Mouse (Mus musculus) urinary bladder, adult 2 months (tissue): ENCODE measurements around the gene Pros1. TPM values are rescaled to one million over a fixed set of nuclear protein-coding genes. Genes with fewer than 3 reads are reported as not detected.

Experiments used
- DNase-seq: peaks from one replicate; pipeline ENCODE4 v3.0.0; 2022; ENCODE audit warnings: low spot score
- polyA plus RNA-seq: library from polyadenylated mRNA; depleted of rRNA; stranded (reverse); fragments of >200 nt; gene quantifications from 2 replicates; pipeline ENCODE4 v1.2.3, GENCODE M21; 2012

The Pros1 gene
- polyA plus RNA-seq, 1 experiment: 29.9 TPM

- no peak for DNase-seq
Measured at GRCm38 (mm10) chr16:62860140-62860539, 6.0 kb downstream of the Pros1 start.

DNA sequence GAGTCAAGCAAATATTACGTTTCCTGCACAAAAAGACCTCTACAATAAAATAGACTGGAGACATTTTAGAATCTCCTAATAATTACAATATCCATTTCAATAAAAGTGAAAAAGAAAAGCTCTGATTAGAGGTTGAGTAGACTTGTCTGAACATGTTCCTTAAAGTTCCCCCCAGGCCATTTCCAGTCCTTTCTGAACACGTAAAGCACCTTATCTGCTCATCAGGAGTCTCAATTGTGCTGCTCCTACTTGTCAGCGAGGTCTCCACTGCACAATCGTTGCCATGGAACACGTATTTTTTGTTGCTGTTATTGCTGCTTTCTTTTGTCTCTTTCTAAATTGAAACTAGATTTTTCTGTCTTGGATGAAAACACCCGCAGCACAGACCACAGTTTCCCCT is 7.3 kb downstream of the Pros1 start:
- DNase-seq: no peak

GRCm38 (mm10) chr16:62872688-62873117 is 18.6 kb downstream of the Pros1 start:
- DNase-seq: no peak

GRCm38 (mm10) chr16:62873180-62873579 is 19.1 kb downstream of the Pros1 start:
- no peak for DNase-seq

GRCm38 (mm10) chr16:62874065-62874464 is 20.0 kb downstream of the Pros1 start:
- DNase-seq: no peak

GRCm38 (mm10) chr16:62895824-62896223 is 41.7 kb downstream of the Pros1 start:
- no peak for DNase-seq

- DNase-seq: no peak
Measured at GRCm38 (mm10) chr16:62911364-62911763, 57.3 kb downstream of the Pros1 start.

GRCm38 (mm10) chr16:62912246-62912645 is 58.1 kb downstream of the Pros1 start:
- DNase-seq: no peak

DNA sequence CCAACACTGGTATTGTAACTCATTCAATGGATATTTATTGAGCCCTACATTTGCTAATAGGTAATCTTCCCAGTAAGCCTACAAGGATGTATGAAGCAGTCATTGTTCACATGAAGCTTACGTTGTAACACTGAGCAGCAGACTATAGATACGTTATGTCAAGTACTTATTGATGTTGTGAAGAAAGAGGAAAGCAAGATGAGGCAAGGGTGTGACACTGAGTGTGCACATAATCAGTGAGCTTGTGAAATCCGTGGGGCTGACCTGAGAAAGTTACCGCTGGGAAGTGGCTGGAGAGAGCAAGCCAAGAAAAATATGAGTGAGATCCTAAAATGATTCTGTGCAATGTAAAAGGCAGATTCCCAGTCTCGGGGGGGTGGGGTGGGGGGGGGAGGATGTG is 61.4 kb downstream of the Pros1 start:
- DNase-seq: no peak

DNA sequence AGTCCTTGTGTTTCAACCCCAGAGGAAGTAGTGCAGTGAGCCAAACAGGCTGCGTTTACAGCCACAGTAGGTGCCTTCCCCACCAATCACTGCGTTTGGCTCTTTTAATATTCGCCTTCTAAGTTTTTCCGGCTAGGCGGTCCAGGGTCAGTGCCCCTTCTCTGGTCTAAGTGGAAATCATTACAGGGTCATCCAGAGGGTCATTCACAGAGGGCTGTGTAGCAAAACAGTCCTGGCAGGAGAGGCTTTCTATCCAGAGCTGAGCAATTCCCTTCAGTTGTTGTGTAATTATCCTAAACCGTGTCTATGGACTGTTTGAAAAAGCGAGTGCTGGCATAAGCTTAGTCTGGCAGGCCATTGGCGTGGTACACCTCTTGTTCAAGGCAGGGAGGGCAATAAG is 68.1 kb downstream of the Pros1 start:
- DNase-seq: no peak

GRCm38 (mm10) chr16:62931341-62931740 is 77.2 kb downstream of the Pros1 start:
- no peak for DNase-seq

DNA sequence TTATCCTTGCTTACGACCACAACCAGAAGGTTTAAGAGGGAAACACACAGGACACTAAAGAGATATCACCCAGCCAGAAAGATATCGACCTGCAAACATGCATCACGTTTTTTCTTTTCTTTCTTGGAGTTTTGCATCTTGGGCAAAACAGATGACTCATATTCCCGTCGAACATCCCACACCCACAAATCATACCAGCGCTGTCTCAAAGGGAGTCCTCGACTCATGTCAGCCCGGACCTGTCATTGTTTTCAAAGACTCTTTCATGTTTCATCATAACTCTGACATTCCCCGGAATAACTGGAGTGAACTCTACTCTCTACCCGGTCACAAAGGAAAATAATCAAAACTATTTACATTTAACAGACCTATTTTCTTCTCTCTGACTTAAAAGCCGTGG is 82.2 kb downstream of the Pros1 start:
- no peak for DNase-seq

GRCm38 (mm10) chr16:62940388-62941003 is 86.4 kb downstream of the Pros1 start:
- peak; percentile 32 for DNase-seq

DNA sequence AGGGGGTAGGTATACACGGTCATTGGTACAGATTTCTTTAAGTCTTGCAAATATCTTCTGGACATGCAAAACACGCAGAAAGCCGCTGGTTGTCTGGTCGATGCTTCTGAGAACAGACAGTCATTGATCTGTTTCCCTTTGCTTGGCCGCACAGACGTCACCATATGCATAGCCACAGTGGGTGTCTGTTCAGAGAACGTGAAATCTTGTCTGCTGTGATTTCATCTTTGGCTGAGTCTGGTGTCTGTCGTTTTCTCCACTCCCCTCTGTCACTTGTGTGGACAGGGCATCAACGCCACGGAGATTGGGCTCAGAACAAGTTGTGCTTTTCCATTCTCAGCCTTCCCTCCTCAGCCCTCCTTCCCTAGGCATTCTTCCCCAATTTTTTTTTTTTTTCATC is 87.7 kb downstream of the Pros1 start:
- no peak for DNase-seq

DNA sequence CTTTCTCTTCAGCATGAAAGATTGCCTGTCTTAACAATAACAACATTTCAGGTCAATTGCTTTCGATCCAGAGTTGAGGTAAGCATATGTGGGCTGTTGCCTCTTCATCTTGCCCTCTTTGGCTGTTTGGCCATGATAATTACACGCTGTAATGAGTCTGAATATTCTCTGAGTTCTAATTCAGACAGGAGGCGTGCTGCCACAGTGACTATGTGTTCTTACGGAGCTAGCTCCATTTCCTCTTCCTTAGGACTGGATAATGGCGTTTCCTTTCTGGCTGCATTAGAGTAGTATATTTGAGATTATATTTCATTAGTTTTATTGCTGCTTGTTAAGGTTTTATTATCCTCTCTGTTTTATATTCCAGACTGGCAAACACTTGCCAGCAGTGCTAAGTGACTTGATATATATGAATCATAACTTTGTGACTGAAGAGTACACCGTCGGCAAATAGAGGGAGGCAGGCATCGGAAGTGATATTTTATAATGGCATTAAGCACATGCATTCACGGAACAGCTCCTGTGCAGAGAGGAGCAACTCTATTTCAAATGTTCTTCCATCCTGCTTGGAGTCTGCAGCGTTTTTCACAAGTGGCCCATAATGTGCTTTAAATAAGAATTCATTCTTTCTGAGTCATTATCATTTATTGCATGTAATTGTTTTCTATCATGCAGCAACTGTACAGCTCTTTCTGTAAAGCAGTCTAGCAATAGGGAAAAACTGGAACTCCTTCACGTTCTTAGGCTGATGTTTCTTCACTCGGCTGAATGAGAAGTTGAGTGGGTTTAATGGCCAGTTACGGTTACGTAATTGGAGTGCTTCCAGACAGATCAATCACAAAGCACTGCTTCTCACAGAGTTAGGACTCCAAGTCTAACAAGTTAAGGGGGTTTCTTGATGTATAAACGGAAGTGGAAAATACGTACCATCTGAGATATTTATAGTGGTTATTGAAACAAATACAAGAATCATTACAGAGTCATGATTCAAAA is 88.6 kb downstream of the Pros1 start:
- no peak for DNase-seq

DNA sequence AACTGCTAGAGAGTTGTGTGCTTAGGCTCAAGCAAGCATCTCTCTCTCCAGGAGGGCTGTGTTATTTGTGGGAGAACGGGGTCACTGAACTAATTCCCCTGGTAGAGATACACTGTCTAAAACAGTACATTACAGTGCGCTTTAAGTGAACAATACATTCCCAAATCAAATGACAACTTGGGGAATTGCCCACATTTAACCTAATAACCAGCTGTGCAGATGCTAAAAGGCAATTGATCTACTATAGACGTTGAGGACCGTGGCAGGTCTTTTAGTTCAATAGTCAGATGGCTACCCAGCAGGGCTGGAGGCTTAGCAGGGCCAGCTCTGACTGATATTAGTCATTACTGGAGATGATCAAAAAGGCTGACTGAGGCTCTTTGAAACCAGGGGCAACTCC is 104.4 kb downstream of the Pros1 start:
- DNase-seq: no peak

DNA sequence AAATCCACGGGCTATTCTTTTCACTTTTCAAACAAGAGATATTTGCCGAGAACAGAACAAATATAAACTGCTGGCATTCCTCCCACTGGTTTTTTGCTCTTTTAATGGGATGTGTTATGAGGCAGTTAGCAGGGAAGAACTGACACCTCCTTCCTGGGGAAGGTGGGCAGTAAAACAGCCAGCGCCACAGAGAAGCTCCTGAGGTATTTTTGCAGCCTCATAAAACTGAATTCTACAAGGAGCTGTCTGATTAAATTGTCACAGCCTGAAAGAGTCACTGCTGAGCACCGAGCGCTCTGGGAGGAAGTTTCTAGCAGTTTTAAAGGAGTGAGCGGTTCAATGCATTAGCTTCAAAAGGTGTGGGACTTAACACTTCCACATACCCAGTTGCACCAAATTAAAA is 110.3 kb downstream of the Pros1 start:
- DNase-seq: no peak

- no peak for DNase-seq
Measured at GRCm38 (mm10) chr16:62971673-62972332, 117.7 kb downstream of the Pros1 start.

DNA sequence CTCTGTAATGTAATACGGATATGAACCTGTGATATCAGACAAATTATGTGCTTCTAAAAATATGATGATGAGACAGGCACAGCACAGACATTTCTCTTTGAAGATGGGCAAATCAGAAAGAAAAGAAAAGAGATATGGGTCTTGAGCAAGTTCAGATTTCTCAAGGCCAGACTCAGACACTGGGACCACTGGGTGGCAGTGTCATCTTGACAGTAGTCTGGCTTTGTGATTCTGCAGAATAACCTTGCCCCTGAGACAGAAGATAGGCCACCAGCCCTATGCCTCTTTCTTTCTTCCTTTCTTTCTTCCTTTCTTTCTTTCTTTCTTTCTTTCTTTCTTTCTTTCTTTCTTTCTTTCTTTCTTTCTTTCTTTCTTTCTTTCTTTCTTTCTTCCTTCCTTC is 120.8 kb downstream of the Pros1 start:
- DNase-seq: no peak
